In the genomic region with DNA sequence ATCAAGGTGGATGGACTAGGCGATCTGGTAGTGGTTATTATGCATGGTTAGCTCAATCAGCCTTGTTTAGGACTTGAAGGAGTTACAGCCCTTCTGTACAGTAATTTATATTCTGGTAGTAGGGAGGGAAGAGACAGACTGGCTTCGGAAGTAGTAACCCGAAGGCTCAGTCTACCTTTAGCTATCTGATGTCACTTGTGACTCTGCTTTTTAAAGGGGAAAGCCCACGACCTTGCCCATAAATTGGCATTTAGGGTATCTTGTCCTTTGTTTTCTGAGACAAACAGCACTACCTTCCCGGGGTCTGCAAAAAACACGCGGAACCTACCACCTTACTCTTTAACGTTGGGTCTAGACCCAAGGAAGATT, we compare ENCODE assay signal across 8 mouse cellular contexts. TPM values are rescaled to one million over a fixed set of nuclear protein-coding genes. Genes with fewer than 3 reads are reported as not detected.
DNase-seq lines count a peak whose midpoint lies in the region; ATAC-seq and TF ChIP-seq lines count a peak whose summit lies in the region.

No protein-coding gene starts in this region.

- no peak for ATAC-seq in embryonic facial prominence, embryonic 12.5 days (ENCODE audit: insufficient number of reproducible peaks, insufficient read depth, low FRiP score, low TSS enrichment)
- ATAC-seq in intestine, postnatal 0 days, result no peak
- ATAC-seq in neural tube, embryonic 11.5 days (ENCODE audit: insufficient read depth, low FRiP score, low TSS enrichment), result no peak

- peaks cover 5% of the 10 kb centered on the region; the same call in 1 of the 2 replicates for H3K27me3 ChIP-seq in embryonic facial prominence, embryonic 12.5 days
- H3K27me3 ChIP-seq in intestine, postnatal 0 days (replicated peaks; ENCODE audit: control insufficient read depth, insufficient read depth, low read length), result no peaks in the 10 kb centered on the region
- H3K27me3 ChIP-seq in neural tube, embryonic 11.5 days (ENCODE audit: control insufficient read depth, insufficient read depth, low read length), result peaks cover 7% of the 10 kb centered on the region; the same call in 1 of the 2 replicates

- 6% methylated on average over 8 of the region's 8 CpGs for WGBS in embryonic facial prominence, embryonic 12.5 days
- WGBS in intestine, postnatal 0 days, result 4% methylated on average over 8 of the region's 8 CpGs
- 7% methylated on average over 8 of the region's 8 CpGs for WGBS in neural tube, embryonic 11.5 days

- peak overlapping the region; percentile 71 for H3K4me2 ChIP-seq in embryonic facial prominence, embryonic 12.5 days (replicated peaks)
- peak overlapping the region; percentile 66 for H3K4me2 ChIP-seq in intestine, postnatal 0 days (replicated peaks; ENCODE audit: low read depth)
- peak overlapping the region; percentile 84 for H3K4me2 ChIP-seq in neural tube, embryonic 11.5 days (ENCODE audit: low read depth)

- peak overlapping the region; percentile 96 for H3K27ac ChIP-seq in layer of hippocampus, adult 2 months
- peak overlapping the region; percentile 92 for H3K27ac ChIP-seq in embryonic facial prominence, embryonic 12.5 days
- H3K27ac ChIP-seq in intestine, postnatal 0 days (ENCODE audit: low read depth, low read length), result peak overlapping the region; percentile 84
- no peak overlapping the region for H3K27ac ChIP-seq in neural tube, embryonic 11.5 days (ENCODE audit: low read depth, low read length)

- H3K36me3 ChIP-seq in embryonic facial prominence, embryonic 12.5 days, result peaks cover 21% of the 10 kb centered on the region
- peaks cover 38% of the 10 kb centered on the region for H3K36me3 ChIP-seq in intestine, postnatal 0 days (ENCODE audit: control insufficient read depth, insufficient read depth)
- no peaks in the 10 kb centered on the region; the same call in none of the 2 replicates for H3K36me3 ChIP-seq in neural tube, embryonic 11.5 days (ENCODE audit: control insufficient read depth, insufficient read depth, low read length)

- no peaks in the 10 kb centered on the region for H3K9me3 ChIP-seq in embryonic facial prominence, embryonic 12.5 days
- no peaks in the 10 kb centered on the region for H3K9me3 ChIP-seq in intestine, postnatal 0 days (ENCODE audit: control insufficient read depth)
- H3K9me3 ChIP-seq in neural tube, embryonic 11.5 days (ENCODE audit: control insufficient read depth, low read length), result no peaks in the 10 kb centered on the region

- H3K9ac ChIP-seq in embryonic facial prominence, embryonic 12.5 days, result peak overlapping the region; percentile 57
- peak overlapping the region; percentile 75 for H3K9ac ChIP-seq in intestine, postnatal 0 days (ENCODE audit: low read depth, low read length)
- H3K9ac ChIP-seq in neural tube, embryonic 11.5 days (ENCODE audit: low read length), result peak overlapping the region; percentile 80

- H3K4me3 ChIP-seq in layer of hippocampus, adult 2 months, result peak overlapping the region; percentile 75
- peak overlapping the region; percentile 88 for H3K4me3 ChIP-seq in embryonic facial prominence, embryonic 12.5 days
- H3K4me3 ChIP-seq in intestine, postnatal 0 days (ENCODE audit: low read depth, low read length), result peak overlapping the region; percentile 72
- H3K4me3 ChIP-seq in neural tube, embryonic 11.5 days (ENCODE audit: low read depth, low read length), result peak overlapping the region; percentile 62

- H3K4me1 ChIP-seq in embryonic facial prominence, embryonic 12.5 days, result peaks cover 20% of the 10 kb centered on the region
- H3K4me1 ChIP-seq in intestine, postnatal 0 days (replicated peaks; ENCODE audit: control insufficient read depth, insufficient read depth, low read length), result peaks cover 4% of the 10 kb centered on the region
- H3K4me1 ChIP-seq in neural tube, embryonic 11.5 days (ENCODE audit: control insufficient read depth, insufficient read depth, low read length), result peaks cover 15% of the 10 kb centered on the region

- TF ChIP-seq CTCF in layer of hippocampus, adult 2 months (conservative IDR thresholded peaks at IDR 0.05), result no peak
- TF ChIP-seq CTCF in intestine, postnatal 0 days (IDR thresholded peaks at IDR 0.05; ENCODE audit: low read depth), result no peak

- no peak for DNase-seq in layer of hippocampus, adult 2 months (ENCODE audit: low spot score in 2 of 2)
- DNase-seq in layer of hippocampus, adult 11-12 months (ENCODE audit: low spot score), result no peak
- DNase-seq in neural tube, embryonic 11.5 days (ENCODE audit: low spot score), result no peak
- no peak for DNase-seq in layer of hippocampus, postnatal 36 days
- DNase-seq in ovary, adult 18-20 months (ENCODE audit: low spot score), result no peak
- no peak for DNase-seq in left cerebral cortex, adult 9 months (ENCODE audit: low spot score in 2 of 2)

RNA-seq across cellular contexts. Expression of a gene that starts 0.7 kb away (rescaled TPM):
- total RNA-seq in layer of hippocampus, adult 2 months (2021), result 10 to 100 TPM; 77.9 to 83.1 TPM
- 93.7 and 97.8 TPM in 2 replicates for polyA plus RNA-seq in embryonic facial prominence, embryonic 12.5 days (2016; fragmentation: Nextera tagmentation; extraction: Ambion mirVana)
- polyA plus RNA-seq in intestine, postnatal 0 days (2015; fragmentation: Nextera tagmentation; extraction: Ambion mirVana), result 90.5 and 97.0 TPM in 2 replicates
- 69.4 and 75.1 TPM in 2 replicates for polyA plus RNA-seq in neural tube, embryonic 11.5 days (2014; fragmentation: Nextera tagmentation; extraction: Ambion mirVana)
- total RNA-seq in layer of hippocampus, postnatal 36 days (2021), result 10 to 100 TPM; 68.1 to 76.4 TPM

RNA-seq across cellular contexts. Expression of a gene that starts 1.0 kb away (rescaled TPM):
- total RNA-seq in layer of hippocampus, adult 2 months (2021), result 1 to 10 TPM; 5.4 to 5.7 TPM
- polyA plus RNA-seq in embryonic facial prominence, embryonic 12.5 days (2016; fragmentation: Nextera tagmentation; extraction: Ambion mirVana), result 11.6 and 11.8 TPM in 2 replicates
- 29.7 and 30.9 TPM in 2 replicates for polyA plus RNA-seq in intestine, postnatal 0 days (2015; fragmentation: Nextera tagmentation; extraction: Ambion mirVana)
- polyA plus RNA-seq in neural tube, embryonic 11.5 days (2014; fragmentation: Nextera tagmentation; extraction: Ambion mirVana), result 7.2 and 7.9 TPM in 2 replicates
- total RNA-seq in layer of hippocampus, postnatal 36 days (2021), result 1 to 10 TPM; 5.8 to 8.5 TPM

RNA-seq across cellular contexts. Expression of a gene that starts 17.0 kb away (rescaled TPM):
- total RNA-seq in layer of hippocampus, adult 2 months (2021), result 1 to 10 TPM; 4.9 to 5.1 TPM
- 6.6 and 6.7 TPM in 2 replicates for polyA plus RNA-seq in embryonic facial prominence, embryonic 12.5 days (2016; fragmentation: Nextera tagmentation; extraction: Ambion mirVana)
- polyA plus RNA-seq in intestine, postnatal 0 days (2015; fragmentation: Nextera tagmentation; extraction: Ambion mirVana), result 10.8 and 11.7 TPM in 2 replicates
- 5.6 and 6.7 TPM in 2 replicates for polyA plus RNA-seq in neural tube, embryonic 11.5 days (2014; fragmentation: Nextera tagmentation; extraction: Ambion mirVana)
- total RNA-seq in layer of hippocampus, postnatal 36 days (2021), result 1 to 10 TPM; 4.2 to 5.0 TPM

RNA-seq across cellular contexts. Expression of a gene that starts 18.0 kb away (rescaled TPM):
- total RNA-seq in layer of hippocampus, adult 2 months (2021), result 10 to 100 TPM; 30.2 to 31.2 TPM
- 17.9 and 18.0 TPM in 2 replicates for polyA plus RNA-seq in embryonic facial prominence, embryonic 12.5 days (2016; fragmentation: Nextera tagmentation; extraction: Ambion mirVana)
- 7.9 and 8.7 TPM in 2 replicates for polyA plus RNA-seq in intestine, postnatal 0 days (2015; fragmentation: Nextera tagmentation; extraction: Ambion mirVana)
- polyA plus RNA-seq in neural tube, embryonic 11.5 days (2014; fragmentation: Nextera tagmentation; extraction: Ambion mirVana), result 15.8 and 17.1 TPM in 2 replicates
- 10 to 100 TPM; 28.2 to 31.1 TPM for total RNA-seq in layer of hippocampus, postnatal 36 days (2021)

RNA-seq across cellular contexts. Expression of a gene that starts 25.2 kb away (rescaled TPM):
- not detected for total RNA-seq in layer of hippocampus, adult 2 months (2021)
- not detected in 2 replicates for polyA plus RNA-seq in embryonic facial prominence, embryonic 12.5 days (2016; fragmentation: Nextera tagmentation; extraction: Ambion mirVana)
- 0.12 TPM in 1 of 2 replicates, not detected in the other for polyA plus RNA-seq in intestine, postnatal 0 days (2015; fragmentation: Nextera tagmentation; extraction: Ambion mirVana)
- polyA plus RNA-seq in neural tube, embryonic 11.5 days (2014; fragmentation: Nextera tagmentation; extraction: Ambion mirVana), result not detected in 2 replicates
- not detected for total RNA-seq in layer of hippocampus, postnatal 36 days (2021)
